Mouse (Mus musculus) heart, embryonic 14.5 days (tissue): Measurements from ENCODE around the gene Arl6ip5. TPM values are rescaled to one million over a fixed set of nuclear protein-coding genes. Genes with fewer than 3 reads are reported as not detected.

Experiments
- polyA plus RNA-seq: library from polyadenylated mRNA; unstranded; fragments of >200 nt; fragmentation: Nextera tagmentation; extraction: Ambion mirVana; gene quantifications from 2 replicates; pipeline ENCODE4 v1.2.1, GENCODE M21; 2014

Arl6ip5 gene
- polyA plus RNA-seq, 1 experiment from 2014 or later = 57.9 TPM

Other genes starting within 250 kb of the Arl6ip5 start
- gene Fam19a4, start 150.3 kb upstream of the Arl6ip5 start, polyA plus RNA-seq = not detected in 2 replicates
- 14.1 and 14.6 TPM in 2 replicates for gene Eogt, start 61.5 kb upstream of the Arl6ip5 start, polyA plus RNA-seq
- gene Tmf1, start 31.6 kb upstream of the Arl6ip5 start, polyA plus RNA-seq = 22.7 and 25.1 TPM in 2 replicates
- 74.4 and 76.3 TPM in 2 replicates for gene Uba3, start 5.0 kb upstream of the Arl6ip5 start, polyA plus RNA-seq
- gene Lmod3, start 42.1 kb downstream of the Arl6ip5 start, polyA plus RNA-seq = 21.7 and 23.0 TPM in 2 replicates